Mouse (Mus musculus) ES-E14 (cell line): Measurements from ENCODE around the gene Rab8a.

Experiments
- CHD2 ChIP-seq: IDR thresholded peaks from 2 replicates; pipeline ENCODE4 v1.6.1; 2014; ENCODE audit warnings: mild to moderate bottlenecking, low read depth, low read length, inconsistent platforms
- HCFC1 ChIP-seq: IDR thresholded peaks from 2 replicates; pipeline ENCODE4 v1.6.1; 2012; ENCODE audit warnings: low read length, inconsistent platforms, borderline replicate concordance; ENCODE audit not compliant: insufficient read depth
- MAFK ChIP-seq: IDR thresholded peaks from 2 replicates; pipeline ENCODE4 v1.6.1; 2014; ENCODE audit warnings: mild to moderate bottlenecking, low read depth, low read length, inconsistent platforms; ENCODE audit not compliant: insufficient read depth
- ZNF384 ChIP-seq: IDR thresholded peaks from 2 replicates; pipeline ENCODE4 v1.6.1; 2012; ENCODE audit warnings: low read depth, low read length, inconsistent platforms

- TF ChIP-seq HCFC1 (no peak), MAFK (no peak), CHD2 (no peak), ZNF384 (no peak)
These were observed 25.3 kb upstream of the Rab8a start for GRCm38 (mm10) chr8:72135446-72136301.
